Mouse (Mus musculus) Muller cell, postnatal 12 days (primary cell): ENCODE measurements around the gene Tex9.
"Not testable (repeated sequence)": the region's sequence is repeated elsewhere in the genome, so short reads cannot be mapped to it uniquely, and the experiment has no call there.

ENCODE experiments used
- DNase-seq: peaks from one replicate; pipeline ENCODE4 v3.0.0-alpha.2; 2015; ENCODE audit errors: inconsistent ontology term

Gene Tex9

GRCm38 (mm10) chr9:72479276-72479675, 12.7 kb downstream of the Tex9 start:
- no peak for DNase-seq

DNA sequence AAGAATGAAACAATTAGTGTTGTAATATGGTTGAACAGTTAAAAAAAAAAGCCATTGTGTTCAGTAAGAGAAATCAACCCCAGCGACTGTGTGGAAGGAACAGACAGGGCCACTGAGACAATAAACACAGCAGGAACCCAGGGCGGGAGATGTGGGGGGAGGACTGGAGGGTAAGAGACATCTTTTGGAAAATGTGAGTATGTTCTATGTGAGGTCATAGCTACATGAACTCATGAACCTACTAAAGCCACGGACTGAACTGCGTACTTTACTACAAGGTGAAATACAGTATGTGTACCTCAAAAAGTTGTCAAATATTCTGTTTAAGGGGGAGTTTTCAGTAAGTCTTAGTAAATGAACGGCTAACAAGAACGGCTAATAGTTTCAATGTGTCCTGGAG, 14.7 kb downstream of the Tex9 start:
- DNase-seq: no peak

- no peak for DNase-seq
Measured at GRCm38 (mm10) chr9:72475511-72475910, 16.5 kb downstream of the Tex9 start.

- no peak for DNase-seq
Measured at GRCm38 (mm10) chr9:72469851-72470250, 22.2 kb downstream of the Tex9 start.

DNA sequence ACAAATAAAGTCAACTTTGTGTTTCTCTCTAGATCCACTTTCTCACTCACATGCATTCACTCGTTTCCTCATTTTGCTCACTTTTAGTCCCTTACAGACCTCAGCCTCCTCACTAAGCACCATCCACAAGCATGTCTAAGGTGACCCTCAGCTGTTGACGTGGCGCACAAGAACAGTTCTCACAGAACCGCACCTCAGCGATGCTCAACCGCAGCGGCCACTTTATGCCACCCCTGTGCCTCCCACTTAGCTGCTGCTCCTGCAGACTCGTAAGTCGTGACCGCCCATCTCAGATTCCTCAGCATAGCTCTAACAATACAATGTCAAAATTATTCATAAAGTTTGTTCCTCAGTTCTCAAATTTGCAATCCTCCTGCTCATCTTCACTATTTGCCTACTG, 23.4 kb downstream of the Tex9 start:
- DNase-seq: no peak

GRCm38 (mm10) chr9:72467551-72468407, 24.2 kb downstream of the Tex9 start:
- DNase-seq: no peak

DNA sequence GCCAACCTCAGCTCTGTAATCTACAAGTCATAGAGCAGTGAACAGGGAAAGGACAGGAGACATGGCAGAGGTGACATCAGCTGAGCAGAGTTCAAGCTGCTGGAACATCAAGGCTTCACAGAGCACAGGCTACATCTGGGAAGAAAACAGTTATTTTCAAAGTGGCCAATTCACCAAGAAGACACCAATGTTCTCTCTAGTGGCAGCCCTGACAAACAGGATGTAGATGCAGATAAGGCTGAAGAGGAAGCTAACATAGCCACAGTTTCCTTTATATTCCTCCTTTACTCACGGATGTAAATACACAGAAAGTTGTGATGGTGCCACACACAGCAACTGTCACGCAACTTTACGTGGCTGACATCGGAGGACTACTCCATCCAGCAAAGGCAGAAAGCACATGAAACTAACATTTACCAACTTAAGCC, 26.2 kb downstream of the Tex9 start:
- no peak for DNase-seq

- DNase-seq: no peak
Measured at GRCm38 (mm10) chr9:72464806-72465205, 27.2 kb downstream of the Tex9 start.

- DNase-seq: no peak
Measured at GRCm38 (mm10) chr9:72462427-72462826, 29.6 kb downstream of the Tex9 start.

DNA sequence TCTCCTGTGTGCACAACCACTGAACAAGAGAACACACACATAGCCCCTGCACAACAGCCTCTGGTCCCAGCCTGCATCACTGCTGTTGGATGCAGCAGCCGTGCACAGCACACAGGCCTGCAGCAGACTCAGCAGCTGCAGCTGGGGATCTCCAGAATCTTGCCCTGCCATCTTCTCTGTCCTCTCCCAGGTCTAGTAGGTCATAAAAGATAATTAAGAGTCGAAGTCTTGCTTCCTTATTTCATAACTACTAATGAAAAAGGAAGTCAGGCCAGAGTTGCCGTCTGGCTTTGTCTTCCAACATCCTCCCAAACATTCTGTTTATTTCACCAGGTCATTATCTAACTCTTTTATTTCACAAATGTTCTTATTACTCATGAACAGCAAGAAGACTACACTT, 31.2 kb downstream of the Tex9 start:
- DNase-seq: no peak

GRCm38 (mm10) chr9:72459703-72460102, 32.3 kb downstream of the Tex9 start:
- no peak for DNase-seq

DNA sequence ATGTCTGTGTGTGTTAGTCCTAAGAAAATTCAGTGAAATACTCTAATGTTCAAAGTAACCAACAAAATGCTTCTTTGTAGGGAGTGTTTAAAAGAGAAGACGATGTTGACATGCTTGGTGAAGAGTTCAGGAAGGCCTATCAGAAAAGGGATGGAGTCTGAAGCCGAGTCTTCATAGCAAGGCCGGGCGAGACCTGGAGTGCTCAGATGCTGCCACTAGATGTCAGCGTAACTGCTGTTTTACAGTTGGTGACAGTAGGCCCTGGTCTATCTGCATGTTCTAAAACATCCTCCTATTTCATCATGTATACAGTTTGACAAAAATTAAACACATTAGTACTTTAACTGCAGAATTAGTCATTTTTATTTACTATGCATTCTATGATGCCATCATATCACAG, 33.8 kb downstream of the Tex9 start:
- DNase-seq: peak; percentile 30

DNA sequence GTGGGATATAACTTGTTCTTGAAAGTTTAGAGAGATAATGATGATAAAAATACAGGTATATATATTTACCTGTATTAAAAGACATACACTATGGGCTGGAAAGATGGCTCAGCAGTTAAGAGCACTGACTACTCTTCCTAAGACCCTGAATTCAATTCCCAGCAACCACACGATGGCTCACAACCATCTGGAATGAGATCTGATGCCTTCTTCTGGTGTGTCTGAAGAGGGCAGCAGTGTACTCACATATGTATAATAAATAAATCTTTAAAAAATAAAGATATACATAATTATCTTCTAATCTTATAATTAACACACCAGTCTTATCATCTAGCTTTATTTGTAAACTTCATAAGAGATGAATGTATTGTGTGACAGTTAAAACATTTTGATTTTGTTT, 35.6 kb downstream of the Tex9 start:
- DNase-seq: no peak

DNA sequence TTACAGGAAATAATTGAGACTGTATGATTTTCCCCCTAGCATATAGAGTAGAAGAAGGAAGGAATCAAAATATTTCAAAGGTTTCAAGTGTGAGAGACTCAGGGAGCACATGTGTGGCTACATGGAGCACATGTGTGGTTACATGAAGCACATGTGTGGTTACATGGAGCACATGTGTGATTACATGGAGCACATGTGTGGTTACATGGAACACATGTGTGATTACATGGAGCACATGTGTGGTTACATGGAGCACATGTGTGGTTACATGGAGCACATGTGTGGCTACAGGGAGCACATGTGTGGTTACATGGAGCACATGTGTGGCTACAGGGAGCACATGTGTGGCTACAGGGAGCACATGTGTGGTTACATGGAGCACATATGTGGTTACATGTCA, 37.7 kb downstream of the Tex9 start:
- not testable (repeated sequence) for DNase-seq

- DNase-seq: no peak
Measured at GRCm38 (mm10) chr9:72451111-72451510, 40.9 kb downstream of the Tex9 start.

DNA sequence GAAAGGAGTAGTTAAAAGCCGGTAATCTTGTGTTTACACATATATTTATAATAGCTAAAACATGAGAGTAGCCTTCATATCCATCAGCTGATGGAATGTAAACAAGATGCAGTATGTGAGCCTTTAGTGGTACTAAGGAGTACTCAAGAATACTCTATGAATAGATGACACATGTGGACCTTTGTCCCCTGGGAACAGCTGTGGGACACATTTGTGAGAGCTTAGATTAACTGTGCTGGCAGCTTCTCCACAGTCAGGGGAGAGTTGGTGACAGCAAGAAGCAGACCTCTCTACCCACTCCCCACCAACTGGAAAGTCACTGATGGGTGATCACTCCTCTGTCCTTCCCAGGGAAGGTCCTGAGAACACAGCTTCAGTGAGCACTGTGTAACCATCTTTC, 41.6 kb downstream of the Tex9 start:
- no peak for DNase-seq

DNA sequence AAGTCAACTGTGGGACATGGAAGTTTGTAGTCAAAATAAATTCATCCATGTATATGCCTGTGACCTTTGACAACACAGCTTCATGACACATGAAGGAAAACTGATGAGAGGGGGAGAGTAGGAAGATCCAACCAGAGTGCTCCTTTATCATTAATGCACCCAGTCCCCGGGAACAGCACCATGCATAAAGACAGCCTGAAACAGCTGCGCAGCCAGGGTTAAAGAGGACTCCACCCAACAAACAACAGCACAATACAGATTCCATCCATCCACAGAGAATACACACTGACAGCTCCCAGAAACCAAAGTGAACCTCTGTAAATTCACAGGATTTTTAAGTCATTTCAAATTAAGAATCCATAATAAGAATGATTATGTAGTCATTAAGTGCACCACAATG, 42.2 kb downstream of the Tex9 start:
- no peak for DNase-seq

GRCm38 (mm10) chr9:72449367-72449766, 42.6 kb downstream of the Tex9 start:
- DNase-seq: no peak

- no peak for DNase-seq
Measured at GRCm38 (mm10) chr9:72448026-72448425, 44.0 kb downstream of the Tex9 start.

DNA sequence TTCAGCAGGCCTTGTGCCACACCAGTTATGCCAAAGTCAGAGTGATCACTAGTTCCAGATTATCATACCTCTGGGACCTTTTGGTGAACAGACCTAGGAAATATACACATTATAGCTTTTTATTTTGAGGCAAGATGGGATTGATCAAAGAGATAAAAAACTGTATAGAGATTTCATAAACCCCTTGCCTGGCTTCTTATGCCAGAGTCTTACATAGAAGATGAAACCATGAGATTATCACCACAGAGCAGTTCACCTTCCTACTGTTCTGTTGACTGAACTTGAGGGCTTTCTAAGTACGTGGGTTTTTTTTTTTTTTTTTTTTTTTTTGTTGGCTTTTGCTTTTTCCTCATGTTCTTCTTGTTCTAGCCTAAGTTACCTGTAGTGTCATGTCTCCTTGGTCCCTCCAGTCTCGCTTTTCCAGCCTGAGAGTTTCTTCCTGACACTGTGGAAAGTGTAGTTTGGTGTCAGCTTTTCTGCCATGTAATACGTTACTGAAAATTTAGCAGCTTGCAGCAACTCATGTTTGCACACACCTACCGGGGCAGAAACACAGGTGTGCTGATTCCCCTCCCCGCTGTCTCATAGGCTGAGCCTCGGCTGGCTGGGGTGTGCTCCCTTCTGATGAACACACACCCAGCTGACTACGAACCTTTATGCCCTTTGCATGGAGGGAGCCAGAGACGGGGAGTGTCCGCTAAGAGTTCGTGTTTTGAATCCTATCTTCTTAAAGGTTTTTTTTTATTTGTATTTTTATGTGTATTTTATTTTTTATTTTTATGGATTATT, 49.9 kb downstream of the Tex9 start:
- no peak for DNase-seq

GRCm38 (mm10) chr9:72440948-72441926, 50.8 kb downstream of the Tex9 start:
- DNase-seq: no peak

- DNase-seq: no peak
Measured at GRCm38 (mm10) chr9:72440358-72440757, 51.7 kb downstream of the Tex9 start.
